Mouse (Mus musculus) G1E (cell line): ENCODE results near the gene Olfr1278. TPM values are rescaled to one million over a fixed set of nuclear protein-coding genes. Genes with fewer than 3 reads are reported as not detected.

Experiments
- ATAC-seq: 2 replicates; pipeline ENCODE4 v1.8.0; 2016; ENCODE audit warnings: mild to moderate bottlenecking; ENCODE audit not compliant: insufficient number of reproducible peaks, poor library complexity, low FRiP score, severe bottlenecking; ENCODE audit errors: extremely low read depth
- DNase-seq: peaks from one replicate; pipeline ENCODE4 v3.0.0; 2012; ENCODE audit warnings: low spot score
- H3K27me3 ChIP-seq: 2 replicates; pipeline ENCODE4 v1.6.1; 2012; ENCODE audit warnings: mild to moderate bottlenecking, low read length, inconsistent platforms; ENCODE audit not compliant: insufficient read depth
- H3K36me3 ChIP-seq: replicated peaks from 2 replicates; pipeline ENCODE3; 2012; ENCODE audit warnings: mild to moderate bottlenecking, inconsistent platforms
- H3K4me1 ChIP-seq: 2 replicates; pipeline ENCODE4 v1.6.1; 2012; ENCODE audit warnings: low read depth, low read length, inconsistent platforms, mixed read lengths; ENCODE audit not compliant: insufficient read depth
- H3K4me3 ChIP-seq: 2 replicates; pipeline ENCODE4 v1.5.1; 2012; ENCODE audit warnings: low read depth, mild to moderate bottlenecking, inconsistent platforms, low read length, moderate library complexity, mixed read lengths
- H3K9me3 ChIP-seq: replicated peaks from 2 replicates; pipeline ENCODE4 v1.6.1; 2012; ENCODE audit warnings: inconsistent platforms
- CTCF ChIP-seq: IDR thresholded peaks from 2 replicates; pipeline ENCODE4 v1.5.1; 2012; ENCODE audit warnings: low read depth, low read length, inconsistent platforms, mixed read lengths
- GATA1 ChIP-seq: IDR thresholded peaks from 2 replicates; pipeline ENCODE4 v1.6.1; 2012; ENCODE audit warnings: borderline replicate concordance, low read length, inconsistent platforms, mixed read lengths
- GATA2 ChIP-seq: IDR thresholded peaks from 2 replicates; pipeline ENCODE4 v1.6.1; 2012; ENCODE audit warnings: low read depth, low read length, inconsistent platforms, borderline replicate concordance
- POLR2AphosphoS5 ChIP-seq: IDR thresholded peaks from 2 replicates; pipeline ENCODE4 v1.6.1; 2012; ENCODE audit warnings: low read depth, low read length, inconsistent platforms; ENCODE audit not compliant: insufficient replicate concordance
- TAL1 ChIP-seq: conservative IDR thresholded peaks from 2 replicates; pipeline ENCODE4 v1.6.1; 2012; ENCODE audit warnings: low read depth, low read length, inconsistent platforms, mixed read lengths
- polyA plus RNA-seq: library from polyadenylated mRNA; stranded (reverse); fragments of >175 nt; gene quantifications from 2 replicates; pipeline ENCODE4 v1.2.3, GENCODE M21; 2012
- total RNA-seq, 2 experiments: library from RNA; stranded (forward) in 1 of 2; stranded (reverse) in 1 of 2; fragments of 200-1000 nt in 1 of 2; fragments of >200 nt in 1 of 2; fragmentation: Nextera tagmentation in 1 of 2; gene quantifications; 2 replicates each; pipeline ENCODE4 v1.2.3; 2014 to 2017

Olfr1278 gene
- total RNA-seq (2014; fragmentation: Nextera tagmentation) = not detected in 2 replicates
- under 0.01 and 0.22 TPM in 2 replicates for total RNA-seq (2017)
- polyA plus RNA-seq = not detected in 2 replicates

- Histone ChIP-seq H3K4me3 (no peak within 1 kb of the TSS), H3K27me3 (no peaks in the 10 kb centered on the region), H3K4me1 (no peaks in the 10 kb centered on the region), H3K9me3 (no peaks in the 10 kb centered on the region), H3K36me3 (no peaks in the 10 kb centered on the region)
- DNase-seq (no peak), ATAC-seq (no peak)
- TF ChIP-seq CTCF (no peak), POLR2AphosphoS5 (no peak), GATA1 (no peak), GATA2 (no peak), TAL1 (no peak)
These were observed at the start of gene Olfr1278 for GRCm38 (mm10) chr2:111289836-111290235. Olfr1278 (plus strand) TSS chr2:111290136.

GRCm38 (mm10) chr2:111254216-111254615 is 35.7 kb upstream of the Olfr1278 start, which contains the start of gene Olfr1276:
Olfr1276 (plus strand) TSS chr2:111254516.
- Histone ChIP-seq H3K4me3 (no peak within 1 kb of the TSS), H3K9me3 (no peaks in the 10 kb centered on the region), H3K27me3 (no peaks in the 10 kb centered on the region), H3K4me1 (no peaks in the 10 kb centered on the region), H3K36me3 (no peaks in the 10 kb centered on the region)
- no peak for DNase-seq
- TF ChIP-seq POLR2AphosphoS5 (no peak), GATA2 (no peak), GATA1 (no peak), CTCF (no peak), TAL1 (no peak)
- no peak for ATAC-seq

GRCm38 (mm10) chr2:111274006-111274405 is 15.9 kb upstream of the Olfr1278 start, which contains the start of gene Olfr1277:
Olfr1277 (minus strand) TSS chr2:111274106.
- no peak for ATAC-seq
- no peaks in the 10 kb centered on the region for H3K4me1 ChIP-seq
- TF ChIP-seq GATA1 (no peak), GATA2 (no peak), POLR2AphosphoS5 (no peak), CTCF (no peak), TAL1 (no peak)

GRCm38 (mm10) chr2:111298541-111298940 is 8.6 kb downstream of the Olfr1278 start:
- TF ChIP-seq TAL1 = no peak
- TF ChIP-seq CTCF = no peak
- no peak for TF ChIP-seq POLR2AphosphoS5
- TF ChIP-seq GATA2 = no peak
- no peak for TF ChIP-seq GATA1
- Histone ChIP-seq H3K4me1 (no peaks in the 10 kb centered on the region), H3K9me3 (no peaks in the 10 kb centered on the region), H3K36me3 (no peaks in the 10 kb centered on the region), H3K27me3 (no peaks in the 10 kb centered on the region), H3K4me3 (no peak overlapping the region)
- DNase-seq (no peak), ATAC-seq (no peak)

More at GRCm38 (mm10) chr2:111274006-111274405, 15.9 kb upstream of the Olfr1278 start, which contains the start of gene Olfr1277:
- Histone ChIP-seq H3K36me3 (no peaks in the 10 kb centered on the region), H3K4me3 (no peak within 1 kb of the TSS), H3K9me3 (no peaks in the 10 kb centered on the region), H3K27me3 (no peaks in the 10 kb centered on the region)
- DNase-seq = no peak

- Histone ChIP-seq H3K27me3 (no peaks in the 10 kb centered on the region), H3K9me3 (no peaks in the 10 kb centered on the region), H3K36me3 (no peaks in the 10 kb centered on the region), H3K4me3 (no peak within 1 kb of the TSS), H3K4me1 (no peaks in the 10 kb centered on the region)
- DNase-seq (no peak), ATAC-seq (no peak)
- TF ChIP-seq POLR2AphosphoS5 (no peak), GATA1 (no peak), GATA2 (no peak), TAL1 (no peak), CTCF (no peak)
These were observed 10.4 kb downstream of the Olfr1278 start, which contains the start of gene Olfr1279 for GRCm38 (mm10) chr2:111300374-111300773. Olfr1279 (plus strand) TSS chr2:111300635.

GRCm38 (mm10) chr2:111313717-111314116 is 23.8 kb downstream of the Olfr1278 start, which contains the start of gene Olfr1280:
Olfr1280 (plus strand) TSS chr2:111314017.
- no peak within 1 kb of the TSS for H3K4me3 ChIP-seq
- no peaks in the 10 kb centered on the region for H3K36me3 ChIP-seq
- DNase-seq (no peak), ATAC-seq (no peak)
- no peaks in the 10 kb centered on the region for H3K4me1 ChIP-seq
- H3K27me3 ChIP-seq = no peaks in the 10 kb centered on the region
- TF ChIP-seq TAL1 (no peak), CTCF (no peak), GATA2 (no peak), GATA1 (no peak), POLR2AphosphoS5 (no peak)
- no peaks in the 10 kb centered on the region for H3K9me3 ChIP-seq
